Mouse (Mus musculus) testis, adult 2 months (tissue): ENCODE measurements around the gene Ankrd12. TPM values are rescaled to one million over a fixed set of nuclear protein-coding genes. Genes with fewer than 3 reads are reported as not detected.

Experiments used
- H3K27ac ChIP-seq: fragments of 200-500 bp; 2 replicates; pipeline ENCODE4 v1.5.1; 2012; ENCODE audit warnings: low read depth, low read length; ENCODE audit not compliant: control insufficient read depth, insufficient read depth
- H3K27me3 ChIP-seq: fragments of 200-500 bp; 2 replicates; pipeline ENCODE4 v1.6.1; 2012; ENCODE audit warnings: mild to moderate bottlenecking, low read length, moderate library complexity; ENCODE audit not compliant: control insufficient read depth, insufficient read depth
- H3K36me3 ChIP-seq: fragments of 200-500 bp; 2 replicates; pipeline ENCODE4 v1.6.1; 2012; ENCODE audit warnings: mild to moderate bottlenecking, low read length; ENCODE audit not compliant: control insufficient read depth, insufficient read depth
- H3K4me1 ChIP-seq: fragments of 200-500 bp; 2 replicates; pipeline ENCODE4 v1.6.1; 2012; ENCODE audit warnings: low read length; ENCODE audit not compliant: control insufficient read depth, insufficient read depth
- H3K4me3 ChIP-seq: fragments of 200-500 bp; 2 replicates; pipeline ENCODE4 v1.5.1; 2012; ENCODE audit warnings: low read depth, mild to moderate bottlenecking, low read length, moderate library complexity, mixed read lengths; ENCODE audit not compliant: control insufficient read depth
- CTCF ChIP-seq: fragments of 200-500 bp; IDR thresholded peaks from 2 replicates; pipeline ENCODE4 v1.5.1; 2012; ENCODE audit warnings: low read depth, mild to moderate bottlenecking, inconsistent platforms, low read length, moderate library complexity; ENCODE audit not compliant: control insufficient read depth, insufficient read depth, insufficient replicate concordance
- POLR2A ChIP-seq: fragments of 200-500 bp; IDR thresholded peaks from 2 replicates; pipeline ENCODE4 v1.6.1; 2012; ENCODE audit warnings: low read depth, mild to moderate bottlenecking, inconsistent platforms, low read length, moderate library complexity; ENCODE audit not compliant: control insufficient read depth
- polyA plus RNA-seq: library from polyadenylated mRNA; depleted of rRNA; stranded (reverse); fragments of >200 nt; gene quantifications from 2 replicates; pipeline ENCODE4 v1.2.3, GENCODE M21; 2012

The Ankrd12 gene
- polyA plus RNA-seq, 1 experiment = 11.0 TPM

GRCm38 (mm10) chr17:66111402-66111959, 34.6 kb upstream of the Ankrd12 start, which contains the start of gene Washc1:
Washc1 (plus strand) TSS chr17:66111545.
- Histone ChIP-seq H3K27ac (peak within 1 kb of the TSS; percentile 81), H3K27me3 (no peaks in the 10 kb centered on the region), H3K4me3 (peak within 1 kb of the TSS; percentile 99), H3K36me3 (no peaks in the 10 kb centered on the region), H3K4me1 (peaks cover 9% of the 10 kb centered on the region)
- TF ChIP-seq CTCF (no peak), POLR2A (no peak)

GRCm38 (mm10) chr17:66110746-66111145, 33.9 kb upstream of the Ankrd12 start:
- Histone ChIP-seq H3K27me3 (no peaks in the 10 kb centered on the region), H3K27ac (no peak overlapping the region), H3K4me3 (peak overlapping the region; percentile 23; the same call in 1 of the 2 replicates), H3K36me3 (no peaks in the 10 kb centered on the region), H3K4me1 (peaks cover 9% of the 10 kb centered on the region)
- TF ChIP-seq CTCF (no peak), POLR2A (no peak)

GRCm38 (mm10) chr17:66108198-66108597, 31.3 kb upstream of the Ankrd12 start:
- H3K27ac ChIP-seq = no peak overlapping the region
- TF ChIP-seq POLR2A (no peak), CTCF (no peak)
- no peaks in the 10 kb centered on the region for H3K27me3 ChIP-seq
- no peak overlapping the region for H3K4me3 ChIP-seq
- H3K36me3 ChIP-seq = no peaks in the 10 kb centered on the region
- H3K4me1 ChIP-seq = peaks cover 9% of the 10 kb centered on the region

- no peak overlapping the region for H3K27ac ChIP-seq
- H3K36me3 ChIP-seq = no peaks in the 10 kb centered on the region
- no peaks in the 10 kb centered on the region for H3K27me3 ChIP-seq
- TF ChIP-seq CTCF (no peak), POLR2A (no peak)
- peaks cover 9% of the 10 kb centered on the region for H3K4me1 ChIP-seq
- no peak overlapping the region for H3K4me3 ChIP-seq
Observed at GRCm38 (mm10) chr17:66107466-66107865, 30.6 kb upstream of the Ankrd12 start.

- no peak overlapping the region for H3K4me3 ChIP-seq
- no peak overlapping the region for H3K27ac ChIP-seq
- H3K36me3 ChIP-seq = no peaks in the 10 kb centered on the region
- H3K27me3 ChIP-seq = no peaks in the 10 kb centered on the region
- TF ChIP-seq CTCF (peak; percentile 47; the same call in 1 of the 2 replicates), POLR2A (no peak)
- peaks cover 6% of the 10 kb centered on the region for H3K4me1 ChIP-seq
Observed at GRCm38 (mm10) chr17:66106601-66107267, 29.8 kb upstream of the Ankrd12 start.

GRCm38 (mm10) chr17:66104076-66104475, 27.2 kb upstream of the Ankrd12 start:
- no peaks in the 10 kb centered on the region for H3K36me3 ChIP-seq
- peaks cover 5% of the 10 kb centered on the region for H3K4me1 ChIP-seq
- no peak overlapping the region for H3K4me3 ChIP-seq
- H3K27ac ChIP-seq = no peak overlapping the region
- no peaks in the 10 kb centered on the region for H3K27me3 ChIP-seq
- TF ChIP-seq POLR2A (no peak), CTCF (no peak)

GRCm38 (mm10) chr17:66101380-66102330, 24.8 kb upstream of the Ankrd12 start, which contains the start of gene Ndufv2:
Ndufv2 (minus strand) TSS chr17:66101559.
- Histone ChIP-seq H3K27me3 (no peaks in the 10 kb centered on the region), H3K27ac (peak within 1 kb of the TSS; percentile 94), H3K4me1 (peaks cover 5% of the 10 kb centered on the region), H3K4me3 (peak within 1 kb of the TSS; percentile 99), H3K36me3 (no peaks in the 10 kb centered on the region)
- peak; percentile 43; the same call in 1 of the 2 replicates for TF ChIP-seq CTCF
- TF ChIP-seq POLR2A = peak; percentile 95
